ENCODE assay signal across 18 mouse cellular contexts in genomic region chr5:139718949-139719348, GRCm38 (mm10). TPM values are rescaled to one million over a fixed set of nuclear protein-coding genes. Genes with fewer than 3 reads are reported as not detected.
DNase-seq lines count a peak whose midpoint lies in the region; ATAC-seq and TF ChIP-seq lines count a peak whose summit lies in the region.
"Had no signal": no experiment of that assay in that cellular context is flagged by ENCODE, and none has a peak within 500 bp of the region (broad histone marks: within the 10 kb centered on the region; RNA-seq: fewer than 3 reads in every experiment).

No protein-coding gene starts in this region.

- H3K4me3 ChIP-seq in forebrain, postnatal 0 days (ENCODE audit: low read depth, low read length), result no peak overlapping the region
- H3K4me3 ChIP-seq in forebrain, embryonic 15.5 days, result no peak overlapping the region
- H3K4me3 ChIP-seq in midbrain, embryonic 11.5 days (ENCODE audit: low read depth, low read length), result no peak overlapping the region
- no peak overlapping the region for H3K4me3 ChIP-seq in midbrain, postnatal 0 days (ENCODE audit: low read depth, low read length)
- H3K4me3 ChIP-seq in hindbrain, embryonic 16.5 days (ENCODE audit: low read length), result no peak overlapping the region
- H3K4me3 ChIP-seq in stomach, embryonic 16.5 days (replicated peaks; ENCODE audit: low read length), result no peak overlapping the region
- H3K4me3 ChIP-seq: embryonic facial prominence, embryonic 13.5 days; heart, embryonic 10.5 days had no signal

- DNase-seq in forebrain, postnatal 0 days, result no peak
- no peak for DNase-seq in midbrain, embryonic 11.5 days (ENCODE audit: low spot score, missing footprints)
- no peak for DNase-seq in midbrain, postnatal 0 days (ENCODE audit: low spot score)
- no peak for DNase-seq in heart, postnatal 10 days
- DNase-seq: B cell, adult 2 months; cerebellum, adult 11 months; cerebellum, postnatal 36 days; heart, postnatal 36 days; lung, adult 2 months had no signal

- no peak for TF ChIP-seq CTCF in forebrain, postnatal 0 days (IDR thresholded peaks at IDR 0.05; ENCODE audit: low read depth)
- no peak for TF ChIP-seq CTCF in midbrain, postnatal 0 days (IDR thresholded peaks at IDR 0.05)

- intact Hi-C loops in heart, postnatal 10 days (cut with DNase I), result no loop called here

- no peaks in the 10 kb centered on the region for H3K27me3 ChIP-seq in forebrain, postnatal 0 days (ENCODE audit: insufficient read depth, low read length)
- no peaks in the 10 kb centered on the region for H3K27me3 ChIP-seq in forebrain, embryonic 15.5 days
- no peaks in the 10 kb centered on the region for H3K27me3 ChIP-seq in midbrain, embryonic 11.5 days (ENCODE audit: control insufficient read depth, insufficient read depth, low read length)
- H3K27me3 ChIP-seq in midbrain, postnatal 0 days (ENCODE audit: insufficient read depth, low read length), result no peaks in the 10 kb centered on the region
- no peaks in the 10 kb centered on the region for H3K27me3 ChIP-seq in hindbrain, embryonic 16.5 days (replicated peaks; ENCODE audit: control insufficient read depth, insufficient read depth, low read length)
- H3K27me3 ChIP-seq in stomach, embryonic 16.5 days (ENCODE audit: control insufficient read depth, insufficient read depth, low read length), result no peaks in the 10 kb centered on the region
- H3K27me3 ChIP-seq: embryonic facial prominence, embryonic 13.5 days; Patski had no signal

- ATAC-seq in forebrain, postnatal 0 days, result 0 out of 2 replicates have a peak, but pooled peaks have one; percentile 48
- ATAC-seq in forebrain, embryonic 15.5 days (replicated peaks), result no peak
- peak; percentile 46; the same call in 1 of the 2 replicates for ATAC-seq in midbrain, embryonic 11.5 days (ENCODE audit: low FRiP score)
- ATAC-seq in midbrain, postnatal 0 days (ENCODE audit: low FRiP score), result no peak
- ATAC-seq in hindbrain, embryonic 16.5 days, result peak; percentile 71
- no peak for ATAC-seq in stomach, embryonic 16.5 days (ENCODE audit: insufficient read depth, low FRiP score)
- no peak for ATAC-seq in erythroblast, adult 5-6 weeks (replicated peaks; ENCODE audit: low FRiP score, poor library complexity, severe bottlenecking)
- ATAC-seq: intestine, postnatal 0 days had no signal

- no peak overlapping the region for H3K27ac ChIP-seq in forebrain, postnatal 0 days (ENCODE audit: low read depth, low read length)
- no peak overlapping the region for H3K27ac ChIP-seq in forebrain, embryonic 15.5 days (replicated peaks)
- no peak overlapping the region for H3K27ac ChIP-seq in midbrain, embryonic 11.5 days (ENCODE audit: low read depth, low read length)
- H3K27ac ChIP-seq in midbrain, postnatal 0 days (ENCODE audit: low read depth, low read length), result no peak overlapping the region
- no peak overlapping the region; the same call in 1 of the 2 replicates for H3K27ac ChIP-seq in hindbrain, embryonic 16.5 days (ENCODE audit: low read depth, low read length)
- peak overlapping the region; percentile 25; the same call in 1 of the 2 replicates for H3K27ac ChIP-seq in stomach, embryonic 16.5 days (ENCODE audit: low read length)
- H3K27ac ChIP-seq: heart, embryonic 10.5 days; macrophage had no signal

- no peak overlapping the region for H3K4me2 ChIP-seq in forebrain, postnatal 0 days (ENCODE audit: low read depth)
- H3K4me2 ChIP-seq in forebrain, embryonic 15.5 days (replicated peaks), result no peak overlapping the region
- no peak overlapping the region for H3K4me2 ChIP-seq in midbrain, embryonic 11.5 days
- no peak overlapping the region for H3K4me2 ChIP-seq in midbrain, postnatal 0 days (ENCODE audit: low read depth, low read length, poor library complexity, severe bottlenecking)
- no peak overlapping the region for H3K4me2 ChIP-seq in hindbrain, embryonic 16.5 days (ENCODE audit: low read length)
- no peak overlapping the region for H3K4me2 ChIP-seq in stomach, embryonic 16.5 days (ENCODE audit: low read depth, low read length)
- H3K4me2 ChIP-seq: embryonic facial prominence, embryonic 13.5 days had no signal

- WGBS in forebrain, postnatal 0 days, result 78% methylated on average over 6 of the region's 7 CpGs
- WGBS in forebrain, embryonic 15.5 days, result 72% methylated on average over 7 of the region's 7 CpGs
- 68% methylated on average over 6 of the region's 7 CpGs for WGBS in midbrain, embryonic 11.5 days
- WGBS in midbrain, postnatal 0 days, result 68% methylated on average over 7 of the region's 7 CpGs
- WGBS in hindbrain, embryonic 16.5 days, result 53% methylated on average over 7 of the region's 7 CpGs
- WGBS in stomach, embryonic 16.5 days, result 83% methylated on average over 6 of the region's 7 CpGs

- no peaks in the 10 kb centered on the region for H3K9me3 ChIP-seq in forebrain, postnatal 0 days (ENCODE audit: low read length)
- no peaks in the 10 kb centered on the region for H3K9me3 ChIP-seq in forebrain, embryonic 15.5 days
- H3K9me3 ChIP-seq in midbrain, embryonic 11.5 days (ENCODE audit: control insufficient read depth, low read length), result no peaks in the 10 kb centered on the region
- H3K9me3 ChIP-seq in midbrain, postnatal 0 days (ENCODE audit: low read length), result no peaks in the 10 kb centered on the region
- H3K9me3 ChIP-seq in hindbrain, embryonic 16.5 days (ENCODE audit: control insufficient read depth, low read length), result no peaks in the 10 kb centered on the region
- H3K9me3 ChIP-seq in stomach, embryonic 16.5 days (replicated peaks; ENCODE audit: control insufficient read depth, low read length), result no peaks in the 10 kb centered on the region
- H3K9me3 ChIP-seq: embryonic facial prominence, embryonic 13.5 days; heart, embryonic 10.5 days had no signal

- H3K36me3 ChIP-seq in forebrain, postnatal 0 days (ENCODE audit: insufficient read depth), result no peaks in the 10 kb centered on the region
- H3K36me3 ChIP-seq in forebrain, embryonic 15.5 days, result no peaks in the 10 kb centered on the region
- no peaks in the 10 kb centered on the region for H3K36me3 ChIP-seq in midbrain, embryonic 11.5 days (ENCODE audit: control insufficient read depth, insufficient read depth, low read length)
- H3K36me3 ChIP-seq in midbrain, postnatal 0 days (ENCODE audit: insufficient read depth, low read length), result peaks cover 7% of the 10 kb centered on the region; the same call in 1 of the 2 replicates
- no peaks in the 10 kb centered on the region for H3K36me3 ChIP-seq in hindbrain, embryonic 16.5 days (ENCODE audit: control insufficient read depth, insufficient read depth, low read length)
- no peaks in the 10 kb centered on the region; the same call in 1 of the 2 replicates for H3K36me3 ChIP-seq in stomach, embryonic 16.5 days (ENCODE audit: control insufficient read depth, insufficient read depth, low read length)
- H3K36me3 ChIP-seq: heart, embryonic 10.5 days had no signal

- H3K4me1 ChIP-seq in forebrain, postnatal 0 days (ENCODE audit: insufficient read depth), result no peaks in the 10 kb centered on the region
- H3K4me1 ChIP-seq in forebrain, embryonic 15.5 days, result no peaks in the 10 kb centered on the region
- 0 out of 2 replicates have a peak, but pooled peaks cover 3% of the 10 kb centered on the region for H3K4me1 ChIP-seq in midbrain, embryonic 11.5 days (ENCODE audit: control insufficient read depth, insufficient read depth, low read length)
- H3K4me1 ChIP-seq in midbrain, postnatal 0 days (ENCODE audit: insufficient read depth, low read length), result no peaks in the 10 kb centered on the region
- peaks cover 6% of the 10 kb centered on the region; the same call in 1 of the 2 replicates for H3K4me1 ChIP-seq in hindbrain, embryonic 16.5 days (ENCODE audit: control insufficient read depth, insufficient read depth, low read depth, low read length)
- H3K4me1 ChIP-seq in stomach, embryonic 16.5 days (ENCODE audit: control insufficient read depth, insufficient read depth, low read length), result peaks cover 10% of the 10 kb centered on the region; the same call in 1 of the 2 replicates

- no peak overlapping the region for H3K9ac ChIP-seq in forebrain, postnatal 0 days
- no peak overlapping the region for H3K9ac ChIP-seq in forebrain, embryonic 15.5 days (replicated peaks)
- H3K9ac ChIP-seq in midbrain, embryonic 11.5 days (ENCODE audit: low read length), result no peak overlapping the region
- H3K9ac ChIP-seq in midbrain, postnatal 0 days (replicated peaks; ENCODE audit: low read length, poor library complexity, severe bottlenecking), result no peak overlapping the region
- H3K9ac ChIP-seq in hindbrain, embryonic 16.5 days (ENCODE audit: low read depth, low read length), result no peak overlapping the region
- H3K9ac ChIP-seq in stomach, embryonic 16.5 days (ENCODE audit: low read length), result peak overlapping the region; percentile 48; the same call in 1 of the 2 replicates
- H3K9ac ChIP-seq: embryonic facial prominence, embryonic 13.5 days had no signal

RNA-seq across cellular contexts. Expression of gene Micall2, which starts 17.2 kb away (rescaled TPM):
- total RNA-seq in forebrain, postnatal 0 days (2014; rRNA removed), result 5.1 and 5.4 TPM in 2 replicates
- polyA plus RNA-seq in forebrain, postnatal 0 days (2015; fragmentation: Nextera tagmentation; extraction: Ambion mirVana), result 7.1 and 9.9 TPM in 2 replicates
- 4.0 and 4.3 TPM in 2 replicates for polyA plus RNA-seq in forebrain, embryonic 15.5 days (2015; fragmentation: Nextera tagmentation; extraction: Ambion mirVana)
- 4.3 and 4.9 TPM in 2 replicates for polyA plus RNA-seq in midbrain, embryonic 11.5 days (2014; fragmentation: Nextera tagmentation; extraction: Ambion mirVana)
- 10.8 and 16.6 TPM in 2 replicates for total RNA-seq in midbrain, postnatal 0 days (2014; rRNA removed)
- polyA plus RNA-seq in midbrain, postnatal 0 days (2015; fragmentation: Nextera tagmentation; extraction: Ambion mirVana), result 15.1 and 17.4 TPM in 2 replicates
- 12.3 and 12.9 TPM in 2 replicates for polyA plus RNA-seq in hindbrain, embryonic 16.5 days (2015; fragmentation: Nextera tagmentation; extraction: Ambion mirVana)
- polyA plus RNA-seq in stomach, embryonic 16.5 days (2015; fragmentation: Nextera tagmentation; extraction: Ambion mirVana), result 9.3 and 9.5 TPM in 2 replicates
- total RNA-seq in erythroblast, adult 5-6 weeks (2015; ENCODE audit: low replicate concordance), result 9.0 and 11.1 TPM in 2 replicates
- 12.2 and 21.9 TPM in 2 replicates for total RNA-seq in erythroblast, adult 5-6 weeks (2017; ENCODE audit: low replicate concordance)
- 1 to 10 TPM; 4.1 to 6.6 TPM for total RNA-seq in heart, postnatal 10 days (2021)

RNA-seq across cellular contexts. Expression of gene Ints1, which starts 56.5 kb away (rescaled TPM):
- 103 and 119 TPM in 2 replicates for total RNA-seq in forebrain, postnatal 0 days (2014; rRNA removed)
- polyA plus RNA-seq in forebrain, postnatal 0 days (2015; fragmentation: Nextera tagmentation; extraction: Ambion mirVana), result 22.4 TPM in 2 replicates
- polyA plus RNA-seq in forebrain, embryonic 15.5 days (2015; fragmentation: Nextera tagmentation; extraction: Ambion mirVana), result 27.1 and 31.1 TPM in 2 replicates
- 23.8 and 26.3 TPM in 2 replicates for polyA plus RNA-seq in midbrain, embryonic 11.5 days (2014; fragmentation: Nextera tagmentation; extraction: Ambion mirVana)
- 129 and 130 TPM in 2 replicates for total RNA-seq in midbrain, postnatal 0 days (2014; rRNA removed)
- polyA plus RNA-seq in midbrain, postnatal 0 days (2015; fragmentation: Nextera tagmentation; extraction: Ambion mirVana), result 27.1 and 29.1 TPM in 2 replicates
- 27.1 and 32.6 TPM in 2 replicates for polyA plus RNA-seq in hindbrain, embryonic 16.5 days (2015; fragmentation: Nextera tagmentation; extraction: Ambion mirVana)
- 20.2 and 21.0 TPM in 2 replicates for polyA plus RNA-seq in stomach, embryonic 16.5 days (2015; fragmentation: Nextera tagmentation; extraction: Ambion mirVana)
- total RNA-seq in erythroblast, adult 5-6 weeks (2015; ENCODE audit: low replicate concordance), result 21.3 and 30.7 TPM in 2 replicates
- total RNA-seq in erythroblast, adult 5-6 weeks (2017; ENCODE audit: low replicate concordance), result 10.9 and 28.0 TPM in 2 replicates
- total RNA-seq in heart, postnatal 10 days (2021), result 10 to 100 TPM; 43.5 to 43.6 TPM

Comparison
In these comparisons a context has a peak if more than half of its experiments do, and no peak if none do; other contexts are left out.
1. ATAC-seq: peak in forebrain, postnatal 0 days (single experiment), midbrain, embryonic 11.5 days (single experiment) and hindbrain, embryonic 16.5 days (single experiment); none in forebrain, embryonic 15.5 days (single experiment), midbrain, postnatal 0 days (single experiment), stomach, embryonic 16.5 days (single experiment) and erythroblast, adult 5-6 weeks (single experiment).